Mouse (Mus musculus) brain, embryonic 14.5 days (tissue): ENCODE measurements around the gene Afap1.

Experiments used
- CTCF ChIP-seq: fragments of 200-500 bp; IDR thresholded peaks from 2 replicates; pipeline ENCODE4 v1.5.1; 2012; ENCODE audit warnings: inconsistent platforms, mild to moderate bottlenecking, moderate library complexity, borderline replicate concordance; ENCODE audit not compliant: insufficient read depth, insufficient read length; ENCODE audit errors: extremely low read depth
- POLR2A ChIP-seq: fragments of 200-500 bp; IDR thresholded peaks from 2 replicates; pipeline ENCODE4 v1.6.1; 2012; ENCODE audit warnings: mild to moderate bottlenecking, inconsistent platforms, borderline replicate concordance; ENCODE audit not compliant: poor library complexity, insufficient read depth, insufficient read length, severe bottlenecking; ENCODE audit errors: extremely low read depth

- TF ChIP-seq CTCF (peak; percentile 52; the same call in 1 of the 2 replicates), POLR2A (no peak)
Measured at GRCm38 (mm10) chr5:35884262-35884661, 8.9 kb upstream of the Afap1 start.
